Mouse (Mus musculus): ENCODE results near the gene Dleu7.

Gene Dleu7

GRCm38 (mm10) chr14:62282974-62283373, 9.9 kb downstream of the Dleu7 start:
- no peak for DNase-seq (ENCODE audit: low spot score)

- no peak for DNase-seq (ENCODE audit: low spot score)
Observed at GRCm38 (mm10) chr14:62273604-62274003, 19.2 kb downstream of the Dleu7 start.

GRCm38 (mm10) chr14:62270698-62271396, 22.0 kb downstream of the Dleu7 start:
- DNase-seq (ENCODE audit: low spot score), result no peak

GRCm38 (mm10) chr14:62258978-62259536, 33.8 kb downstream of the Dleu7 start:
- no peak for DNase-seq (ENCODE audit: low spot score)

- no peak for DNase-seq (ENCODE audit: low spot score)
Observed at GRCm38 (mm10) chr14:62258125-62258524, 34.7 kb downstream of the Dleu7 start.

- no peak for DNase-seq (ENCODE audit: low spot score)
Observed at GRCm38 (mm10) chr14:62256066-62256465, 36.8 kb downstream of the Dleu7 start.

- no peak for DNase-seq (ENCODE audit: low spot score)
Observed at GRCm38 (mm10) chr14:62254371-62254770, 38.5 kb downstream of the Dleu7 start.

- DNase-seq (ENCODE audit: low spot score), result peak; percentile 75
Observed at GRCm38 (mm10) chr14:62251999-62252398, 40.8 kb downstream of the Dleu7 start.

- no peak for DNase-seq (ENCODE audit: low spot score)
Observed at GRCm38 (mm10) chr14:62250046-62250445, 42.8 kb downstream of the Dleu7 start.

- no peak for DNase-seq (ENCODE audit: low spot score)
Observed at GRCm38 (mm10) chr14:62249251-62249650, 43.6 kb downstream of the Dleu7 start.

GRCm38 (mm10) chr14:62248796-62249195, 44.1 kb downstream of the Dleu7 start:
- no peak for DNase-seq (ENCODE audit: low spot score)

GRCm38 (mm10) chr14:62248345-62248744, 44.5 kb downstream of the Dleu7 start:
- DNase-seq (ENCODE audit: low spot score), result no peak

- no peak for DNase-seq (ENCODE audit: low spot score)
Observed at GRCm38 (mm10) chr14:62245557-62245956, 47.3 kb downstream of the Dleu7 start.

GRCm38 (mm10) chr14:62243530-62243929, 49.3 kb downstream of the Dleu7 start:
- no peak for DNase-seq (ENCODE audit: low spot score)

- no peak for DNase-seq (ENCODE audit: low spot score)
Observed at GRCm38 (mm10) chr14:62235969-62236368, 56.9 kb downstream of the Dleu7 start.

GRCm38 (mm10) chr14:62235214-62235613, 57.6 kb downstream of the Dleu7 start:
- no peak for DNase-seq (ENCODE audit: low spot score)

GRCm38 (mm10) chr14:62230968-62231367, 61.9 kb downstream of the Dleu7 start:
- no peak for DNase-seq (ENCODE audit: low spot score)

GRCm38 (mm10) chr14:62227101-62227500, 65.7 kb downstream of the Dleu7 start:
- no peak for DNase-seq (ENCODE audit: low spot score)

GRCm38 (mm10) chr14:62226576-62227047, 66.2 kb downstream of the Dleu7 start:
- peak; percentile 13 for DNase-seq (ENCODE audit: low spot score)
